Mouse (Mus musculus) colon, adult 2 months (tissue): Measurements from ENCODE around the gene Rps6ka5. TPM values are rescaled to one million over a fixed set of nuclear protein-coding genes. Genes with fewer than 3 reads are reported as not detected.

Experiments used
- polyA plus RNA-seq: library from polyadenylated mRNA; depleted of rRNA; stranded (reverse); fragments of >200 nt; gene quantifications from 2 replicates; pipeline ENCODE4 v1.2.3, GENCODE M21; 2012; rRNA removed

The Rps6ka5 gene
- 0.53 and 0.54 TPM in 2 replicates for polyA plus RNA-seq

DNA sequence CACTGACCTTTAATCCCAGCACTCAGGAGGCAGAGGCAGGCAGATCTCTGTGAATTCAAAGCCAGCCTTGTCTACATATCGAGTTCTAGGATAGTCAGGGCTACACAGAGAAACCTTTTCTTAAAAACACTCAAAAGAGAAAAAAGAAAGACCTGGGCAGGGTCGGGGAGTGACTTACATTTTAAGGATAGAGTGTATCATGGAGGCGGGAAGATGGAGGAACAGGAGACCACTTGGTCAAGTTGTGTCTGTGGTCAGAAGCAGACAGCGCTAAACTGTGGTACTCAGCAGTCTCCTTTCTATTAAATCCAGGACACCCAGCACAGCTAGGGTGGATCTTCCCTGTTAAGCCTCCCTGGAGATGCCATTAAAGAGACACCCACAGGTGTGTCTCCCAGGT lies at the start of gene Rps6ka5:
Gene Rps6ka5, minus strand, starts transcription at position 333 of the 400 bp plus-strand sequence.

DNA sequence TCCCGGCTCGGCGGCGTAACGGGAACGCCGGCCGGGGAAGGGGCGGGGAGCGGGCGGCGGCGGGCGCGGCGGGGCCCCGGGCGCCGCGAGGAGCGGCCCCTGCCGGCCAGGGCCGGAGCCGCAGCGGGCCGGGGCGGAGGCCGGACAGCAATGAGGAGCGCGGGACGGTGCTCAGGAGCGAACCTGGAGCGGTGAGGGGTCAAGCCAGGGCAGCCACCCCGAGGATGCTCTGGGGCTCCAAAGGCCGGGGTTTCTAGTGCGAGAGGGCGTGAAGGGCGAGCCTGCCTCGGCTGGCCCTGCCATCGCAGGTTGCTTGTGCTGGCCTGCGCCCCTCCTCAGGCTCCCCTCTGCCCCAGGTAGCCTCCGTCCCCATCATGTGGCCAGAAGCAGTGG lies 206.0 kb downstream of the Rps6ka5 start, which contains the start of gene Ttc7b:
Gene Ttc7b, minus strand, starts transcription at position 33 of the 393 bp plus-strand sequence.

Other genes starting within 250 kb of the Rps6ka5 start
- 15.7 and 17.9 TPM in 2 replicates for gene Ttc7b, start 206.2 kb downstream of the Rps6ka5 start, polyA plus RNA-seq
- gene Dglucy, start 52.1 kb upstream of the Rps6ka5 start, polyA plus RNA-seq, result 10.4 and 10.8 TPM in 2 replicates
- gene Gpr68, start 181.2 kb upstream of the Rps6ka5 start, polyA plus RNA-seq, result 3.1 and 4.6 TPM in 2 replicates